Mouse (Mus musculus) cortical plate, adult 2 months (tissue): ENCODE results near the gene Ripk1.

Source experiments
- CTCF ChIP-seq: fragments of 200-500 bp; IDR thresholded peaks from 2 replicates; pipeline ENCODE4 v1.5.1; 2011; ENCODE audit warnings: mild to moderate bottlenecking, control low read depth, low read length; ENCODE audit not compliant: insufficient read depth; ENCODE audit errors: extremely low read depth
- POLR2A ChIP-seq: fragments of 200-500 bp; IDR thresholded peaks from 2 replicates; pipeline ENCODE4 v1.6.1; 2011; ENCODE audit warnings: mild to moderate bottlenecking, low read length, control low read depth; ENCODE audit not compliant: insufficient read depth; ENCODE audit errors: extremely low read depth

GRCm38 (mm10) chr13:34007234-34007633, 5.1 kb downstream of the Ripk1 start:
- TF ChIP-seq POLR2A = no peak
- no peak for TF ChIP-seq CTCF
